Mouse (Mus musculus): ENCODE results near the gene AC161166.1.

The AC161166.1 gene

DNA sequence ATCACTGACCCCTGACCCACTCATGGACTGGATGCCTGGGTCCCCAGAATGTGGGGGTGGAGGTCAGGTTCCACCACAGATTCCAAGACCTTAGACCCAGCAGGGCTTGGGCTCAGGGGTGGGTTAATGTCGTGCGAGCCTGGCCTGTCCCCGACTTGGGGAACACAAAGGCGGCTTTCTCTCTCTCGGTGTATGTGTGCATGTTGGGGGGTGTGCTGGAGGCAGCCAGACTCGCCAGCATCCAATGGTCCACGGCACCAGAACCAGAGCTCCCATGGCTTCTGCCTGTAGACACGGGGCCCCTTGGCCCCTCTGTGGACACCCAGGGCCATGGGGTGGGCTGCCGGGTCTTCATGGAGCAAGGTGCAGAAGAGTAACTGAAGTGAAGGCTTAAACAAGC lies 26.8 kb downstream of the AC161166.1 start:
- peak in 1 of 2 experiments; percentile 23 for DNase-seq

DNA sequence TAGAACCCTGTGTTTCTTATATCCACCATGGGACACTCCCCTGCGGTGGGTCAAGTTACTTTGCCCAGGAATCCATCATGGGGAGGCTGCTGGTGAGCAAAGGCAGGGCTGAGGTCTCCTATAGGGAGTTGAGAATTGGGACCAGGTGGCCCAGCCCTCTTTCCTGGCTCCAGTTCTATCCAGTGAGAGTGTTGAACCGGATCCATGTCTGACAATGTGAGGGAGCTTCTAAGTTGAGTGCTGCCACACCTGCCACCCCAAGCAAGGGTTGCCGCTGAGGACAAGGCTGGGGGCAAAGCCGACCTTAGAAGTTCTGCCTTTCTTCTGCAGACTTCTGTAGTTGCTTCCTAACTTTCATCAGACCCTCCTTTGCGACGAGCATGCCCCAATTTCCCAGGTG lies 29.0 kb downstream of the AC161166.1 start:
- DNase-seq, result peak; percentile 45 to 48

DNA sequence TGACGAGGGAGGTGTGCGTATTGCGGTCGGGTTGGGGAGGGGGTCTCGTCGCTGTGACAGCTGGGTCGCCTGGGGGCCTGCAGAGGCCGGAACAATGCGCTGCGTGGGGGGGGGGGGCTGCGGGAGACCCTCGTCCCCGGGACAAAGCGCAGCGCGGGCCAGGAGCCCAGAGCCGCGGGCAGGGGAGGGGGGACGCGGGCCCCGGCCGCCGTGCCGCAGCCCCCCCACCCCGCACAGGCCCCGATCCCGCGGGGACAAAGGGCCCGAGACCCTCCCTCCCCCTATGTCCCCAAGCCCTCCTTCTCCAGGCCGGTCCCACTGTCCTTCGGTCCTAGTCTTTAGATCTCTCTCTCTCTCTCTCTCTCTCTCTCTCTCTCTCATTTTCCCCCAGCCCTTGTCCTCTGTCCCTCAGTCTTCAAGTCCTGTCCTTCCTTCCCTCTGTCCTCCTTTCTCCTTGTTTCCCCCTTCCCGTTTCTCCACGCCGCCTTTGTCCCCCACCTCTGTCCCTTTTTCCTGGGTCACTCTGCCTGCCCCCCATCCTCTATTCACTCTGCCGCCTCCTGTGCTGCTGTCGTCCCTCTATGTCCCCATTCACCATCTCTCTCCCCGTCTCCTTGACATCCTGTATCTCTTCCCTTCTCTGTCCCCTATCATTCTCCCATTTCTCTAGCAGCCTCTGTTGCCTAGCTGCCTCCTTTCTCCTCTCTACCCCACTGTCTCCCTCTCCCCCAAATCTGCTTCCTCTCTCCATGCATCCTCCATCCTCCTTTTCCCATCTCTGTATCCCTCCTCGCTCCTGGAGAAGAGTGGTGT lies 29.8 kb downstream of the AC161166.1 start:
- peak; percentile 28 to 44 for DNase-seq

DNA sequence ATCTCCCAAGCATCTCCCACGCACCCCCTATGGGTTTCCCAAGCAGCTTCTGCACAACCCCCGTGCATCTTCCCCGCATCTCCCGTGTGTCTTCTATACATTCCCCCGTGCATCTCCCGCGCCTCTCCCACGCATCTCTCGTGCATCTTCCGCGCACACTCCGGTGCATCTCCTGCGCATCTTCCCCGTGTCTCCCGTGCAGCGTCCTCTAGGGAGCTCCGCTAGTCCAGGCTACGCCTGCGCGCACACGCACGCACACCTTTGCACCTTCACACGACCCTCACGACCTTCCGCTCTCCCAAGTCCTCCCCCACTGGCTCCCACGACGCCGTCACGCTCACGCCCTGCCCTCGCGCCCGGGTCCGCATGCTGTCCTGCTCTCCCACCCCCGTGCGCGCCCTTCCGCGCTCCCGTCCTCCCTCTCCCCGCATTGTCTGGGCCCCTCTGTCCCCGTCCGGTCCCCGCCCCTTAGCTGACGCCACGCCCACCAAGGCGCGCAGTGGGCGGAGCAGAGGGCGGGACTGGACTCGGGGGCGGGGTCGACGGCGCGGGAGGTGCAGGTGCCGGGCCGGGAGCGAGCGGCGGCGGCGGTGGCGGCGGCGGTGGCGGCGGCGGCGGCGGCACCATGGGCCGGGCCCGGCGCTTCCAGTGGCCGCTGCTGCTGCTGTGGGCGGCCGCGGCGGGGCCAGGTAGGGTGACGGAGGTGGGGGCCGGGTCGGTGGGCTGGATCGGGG lies 30.6 kb downstream of the AC161166.1 start, which contains the start of gene Cadm4:
Cadm4 (plus strand) TSS at position 550 of the 734 bp plus-strand sequence.
- peak; percentile 96 to 98 for DNase-seq

DNA sequence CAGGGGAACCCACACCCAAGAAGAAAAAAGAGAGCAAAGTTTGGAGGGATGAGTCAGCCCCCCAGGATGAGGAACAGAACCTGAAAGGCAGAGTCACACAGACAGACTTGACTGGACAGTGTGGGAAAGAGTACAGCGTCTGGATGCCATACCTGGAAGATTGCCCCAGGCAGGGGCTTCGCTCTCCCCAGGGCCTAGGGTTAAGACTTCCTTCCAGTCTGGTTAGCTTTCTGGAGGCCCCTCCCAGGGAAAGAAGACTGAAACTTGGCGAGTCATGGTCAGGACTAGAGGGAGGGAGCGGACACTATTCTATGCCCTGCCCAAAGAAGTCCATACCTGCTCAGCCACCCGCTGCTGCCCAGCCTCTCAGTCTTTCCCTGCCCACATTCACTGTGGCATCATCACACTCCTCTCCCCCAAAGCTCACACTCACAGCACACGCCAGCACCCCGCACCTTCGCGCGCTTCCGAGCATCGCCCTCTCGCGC lies 31.2 kb downstream of the AC161166.1 start:
- DNase-seq, result no peak

DNA sequence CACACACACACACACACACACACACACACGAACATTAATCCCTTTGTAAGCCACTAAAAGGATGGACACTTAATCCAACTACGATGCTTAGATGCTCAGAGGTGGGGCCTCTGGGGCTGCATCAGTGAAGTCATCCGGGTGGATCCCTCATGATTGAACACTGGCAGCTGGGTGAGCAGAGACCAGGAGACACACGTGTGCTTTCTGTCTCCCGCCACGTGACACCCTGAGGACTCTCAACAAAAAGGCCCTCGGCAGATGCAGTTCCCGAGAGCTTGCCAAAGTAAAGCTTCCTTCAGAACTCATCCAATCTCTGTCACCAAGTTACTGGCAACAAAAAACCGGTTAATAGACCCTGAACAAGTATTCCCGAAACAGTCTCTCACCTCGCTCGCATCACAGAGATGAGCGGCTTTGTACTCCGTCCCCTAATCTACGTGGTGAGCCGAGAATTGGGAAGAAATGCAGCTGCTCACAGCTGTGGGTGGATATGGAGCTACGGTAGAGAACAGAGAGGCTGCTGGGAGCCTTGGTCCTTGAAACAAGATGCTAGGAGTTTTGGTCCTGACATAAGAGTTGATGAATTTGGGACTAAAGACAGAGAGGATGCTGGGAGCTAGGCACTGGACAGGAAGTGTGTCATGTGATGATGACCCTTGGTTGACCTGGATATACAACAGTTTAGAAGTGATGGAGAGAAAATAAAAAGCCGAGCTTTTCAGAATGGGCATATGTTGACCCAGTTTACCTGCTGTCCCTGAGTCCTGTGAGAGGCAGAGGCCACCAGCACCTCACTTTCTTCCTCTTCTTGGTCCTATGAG lies 31.9 kb downstream of the AC161166.1 start:
- peak; percentile 30 to 47 for DNase-seq

DNA sequence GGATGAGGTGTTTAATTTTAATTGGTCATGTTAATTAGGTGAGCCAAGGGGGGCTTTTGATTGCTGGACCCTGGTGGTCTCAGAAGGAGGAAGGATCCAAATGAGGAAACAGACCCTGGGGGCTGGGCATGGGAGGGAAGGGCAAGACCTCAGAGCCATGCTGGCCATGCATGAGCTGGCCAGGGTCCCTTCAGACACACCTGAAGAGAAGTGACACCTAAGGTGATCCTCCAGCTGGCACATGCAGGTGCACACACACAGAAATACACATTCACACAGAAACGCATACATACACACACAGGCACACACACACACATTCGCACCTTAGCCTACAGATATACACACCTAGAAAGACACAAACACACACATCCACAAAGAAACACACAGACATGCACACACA lies 32.6 kb downstream of the AC161166.1 start:
- DNase-seq, result no peak

DNA sequence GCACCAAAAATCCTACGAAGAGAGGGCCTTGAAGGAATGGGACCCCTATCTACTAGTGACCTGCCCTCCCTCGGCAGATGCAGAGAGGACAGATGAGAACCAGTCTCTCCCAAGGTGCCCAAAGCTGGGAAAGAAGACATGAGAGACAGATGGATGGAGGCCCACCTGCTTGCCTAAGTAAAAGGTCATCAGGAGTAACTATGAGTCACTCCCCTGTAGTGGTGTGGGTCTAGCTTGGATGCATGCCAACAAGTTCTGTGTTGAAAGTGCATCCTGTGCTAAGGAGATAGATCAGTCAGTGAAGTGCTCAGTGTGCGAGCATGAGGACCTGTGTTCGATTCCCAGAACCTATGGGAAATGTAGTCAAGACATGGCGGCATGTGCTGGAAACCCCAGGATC lies 33.3 kb downstream of the AC161166.1 start:
- DNase-seq, result peak; percentile 8 to 20

DNA sequence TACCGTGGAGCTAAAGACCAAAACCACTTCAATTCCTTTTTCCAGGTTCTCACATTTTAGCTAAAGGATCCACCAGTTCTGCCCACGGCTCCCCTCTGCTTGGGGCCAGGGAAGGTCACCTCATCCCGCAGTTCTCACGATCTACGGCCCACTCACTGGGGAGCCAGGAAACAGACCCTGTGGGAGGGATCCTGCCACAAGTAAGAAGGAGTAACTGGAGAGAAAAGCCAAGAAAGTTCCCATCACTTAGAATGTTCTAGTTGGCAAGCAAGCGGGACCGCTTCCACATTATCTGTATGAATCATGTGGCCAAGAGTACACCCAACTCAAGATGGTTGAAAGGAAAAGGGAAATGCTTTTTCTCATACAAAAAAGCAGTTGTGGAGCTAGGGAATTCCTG lies 35.4 kb downstream of the AC161166.1 start:
- no peak for DNase-seq

DNA sequence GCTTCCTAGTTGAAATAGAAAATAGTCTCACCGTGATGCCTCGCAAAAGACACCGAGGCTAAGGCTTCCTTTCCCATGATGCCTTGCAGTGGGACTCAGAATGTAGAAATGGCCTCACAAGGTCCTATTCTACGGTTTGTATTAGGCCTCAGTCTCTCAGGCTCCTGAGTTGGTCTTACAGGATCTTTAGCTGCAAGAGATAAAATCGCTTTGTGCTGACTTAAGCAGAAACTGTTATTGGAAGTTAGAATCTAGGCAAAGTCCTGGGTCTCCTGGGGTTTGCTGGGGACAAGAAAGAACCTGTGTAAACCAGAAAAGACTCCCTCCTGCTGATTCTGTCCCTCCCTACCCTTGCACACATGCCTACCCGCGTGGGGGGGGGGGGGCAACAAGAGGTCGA lies 35.9 kb downstream of the AC161166.1 start:
- no peak for DNase-seq

DNA sequence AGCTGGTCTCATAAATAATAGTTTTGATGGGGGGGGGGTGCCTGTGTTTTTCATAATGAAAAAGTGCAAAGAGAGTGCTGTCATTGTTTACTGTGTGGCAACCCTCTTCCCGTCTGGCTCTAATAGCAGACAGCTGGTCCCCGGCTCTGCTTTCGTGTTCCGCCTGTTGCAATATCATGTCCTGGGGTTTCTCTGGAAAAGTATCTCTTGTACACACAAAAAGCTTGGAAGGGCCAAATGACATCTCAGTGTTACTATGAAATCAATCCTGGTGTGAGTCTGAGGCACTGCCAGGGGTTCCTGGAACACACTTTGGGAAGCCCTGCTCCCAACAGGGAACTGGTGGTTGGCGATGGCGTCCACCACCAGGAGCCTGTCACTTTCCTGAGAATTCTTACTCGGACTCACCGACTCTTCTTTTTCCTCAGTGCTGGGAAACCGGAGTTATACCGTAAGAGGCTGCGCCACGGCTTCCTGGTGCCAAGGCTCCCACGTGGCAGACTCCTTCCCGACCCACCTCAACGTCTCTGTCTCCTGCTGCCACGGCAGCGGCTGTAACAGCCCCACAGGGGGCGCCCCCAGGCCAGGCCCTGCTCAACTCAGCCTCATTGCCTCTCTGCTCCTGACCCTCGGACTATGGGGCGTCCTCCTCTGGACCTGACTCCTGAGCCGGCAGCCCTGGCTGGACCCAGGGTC lies 37.3 kb downstream of the AC161166.1 start:
- DNase-seq, result peak; percentile 55 to 70

DNA sequence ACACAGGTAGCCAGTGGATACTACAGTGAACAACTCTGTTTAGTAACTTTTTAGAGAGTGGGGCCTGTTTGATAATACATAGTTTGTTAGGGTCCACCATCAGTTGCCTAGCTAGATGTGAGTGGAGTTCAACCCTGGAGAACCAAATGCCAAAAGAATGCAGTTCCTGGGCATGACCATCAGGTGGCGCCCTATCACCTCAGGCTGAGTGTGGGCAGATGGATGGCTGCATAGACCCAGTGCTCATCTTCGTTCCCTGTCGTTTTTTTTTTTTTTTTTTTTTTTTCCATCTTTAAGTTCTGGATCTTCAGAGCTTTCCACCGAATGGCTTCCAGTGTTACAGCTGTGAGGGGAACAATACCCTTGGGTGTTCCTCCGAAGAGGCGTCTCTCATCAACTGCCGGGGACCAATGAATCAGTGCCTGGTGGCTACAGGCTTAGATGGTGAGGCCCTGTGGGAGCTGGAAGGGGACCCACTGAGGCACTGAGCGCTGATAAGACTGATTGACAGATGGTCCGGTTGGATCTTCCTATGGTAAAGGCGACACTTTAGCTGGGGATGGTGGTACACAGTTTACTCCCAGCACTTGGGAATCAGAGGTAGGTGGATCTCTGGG lies 38.2 kb downstream of the AC161166.1 start:
- peak; percentile 86 to 89 for DNase-seq

DNA sequence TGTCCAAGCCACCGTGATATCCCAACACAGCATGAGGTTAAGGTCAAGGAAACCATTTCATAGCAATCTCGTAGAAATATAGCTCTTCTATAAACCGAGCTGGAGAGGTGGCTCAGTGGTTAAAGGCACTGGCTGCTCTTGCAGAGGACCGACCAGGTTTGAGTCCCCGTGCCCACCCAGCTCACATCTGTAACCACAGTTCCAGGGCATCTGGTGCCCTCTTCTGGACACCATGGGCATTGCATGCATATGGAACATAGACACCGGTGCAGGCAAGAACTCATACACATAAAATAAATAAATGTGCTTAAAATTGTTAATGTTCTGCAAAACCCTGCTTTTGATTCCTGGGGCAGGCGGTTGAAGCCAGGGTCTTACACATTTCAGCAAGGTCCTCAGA lies 39.3 kb downstream of the AC161166.1 start:
- DNase-seq, result peak in 1 of 2 experiments; percentile 64

DNA sequence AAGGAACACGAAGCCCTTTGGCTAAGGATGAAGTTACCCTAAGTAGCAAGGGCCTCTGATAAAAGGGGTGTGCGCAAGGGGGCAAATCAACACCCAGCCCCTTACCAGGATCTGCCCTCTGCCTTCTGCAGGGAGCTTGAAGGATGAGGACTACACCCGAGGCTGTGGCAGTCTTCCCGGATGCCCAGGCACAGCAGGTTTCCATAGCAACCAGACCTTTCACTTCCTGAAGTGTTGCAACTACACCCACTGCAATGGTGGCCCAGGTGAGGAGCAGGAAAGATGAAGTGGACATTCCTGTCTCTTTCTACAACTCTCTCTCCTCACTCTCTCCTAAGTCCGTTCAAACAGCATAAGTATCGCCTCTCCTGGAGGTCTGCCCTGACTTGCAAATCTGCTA lies 39.8 kb downstream of the AC161166.1 start:
- DNase-seq, result no peak

DNA sequence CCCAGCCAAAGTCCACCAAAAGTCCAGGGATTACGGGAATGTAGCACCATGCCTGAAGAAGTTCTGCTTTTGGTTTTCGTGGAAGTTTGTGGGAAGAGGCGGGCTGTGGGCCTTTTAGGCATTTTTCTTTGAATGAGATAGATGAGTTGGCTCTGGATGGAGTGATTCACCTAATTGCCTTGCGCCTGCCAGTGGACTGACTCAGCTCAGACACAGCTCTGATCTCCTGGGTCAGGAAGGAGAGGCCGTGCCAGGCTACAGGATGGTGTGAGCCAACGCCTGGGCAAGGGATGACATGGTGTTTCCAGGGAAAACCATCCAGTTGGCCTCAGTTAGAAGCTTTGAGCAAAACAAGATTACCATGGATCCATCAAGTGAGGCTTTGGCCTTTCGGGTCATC lies 41.9 kb downstream of the AC161166.1 start:
- DNase-seq, result peak; percentile 71 to 85

DNA sequence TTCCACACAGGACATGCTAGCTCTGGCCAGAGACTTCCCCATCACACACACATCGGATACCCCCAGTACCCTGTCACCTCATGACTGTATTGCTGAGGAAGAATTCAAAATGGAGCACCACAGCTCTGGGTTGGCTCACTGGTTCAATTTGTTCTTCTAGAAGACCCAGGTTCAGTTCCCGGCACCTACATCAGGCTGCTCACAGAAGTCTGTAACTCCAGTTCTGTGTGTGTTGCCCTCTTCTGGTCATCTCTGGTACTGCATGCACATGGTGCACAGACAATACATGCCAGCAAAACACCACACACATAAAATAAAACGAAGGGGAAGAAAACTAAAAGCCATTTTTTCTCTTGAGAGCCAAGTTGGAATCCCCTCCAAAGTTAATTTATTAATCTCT lies 43.1 kb downstream of the AC161166.1 start:
- DNase-seq, result peak in 1 of 2 experiments; percentile 36

DNA sequence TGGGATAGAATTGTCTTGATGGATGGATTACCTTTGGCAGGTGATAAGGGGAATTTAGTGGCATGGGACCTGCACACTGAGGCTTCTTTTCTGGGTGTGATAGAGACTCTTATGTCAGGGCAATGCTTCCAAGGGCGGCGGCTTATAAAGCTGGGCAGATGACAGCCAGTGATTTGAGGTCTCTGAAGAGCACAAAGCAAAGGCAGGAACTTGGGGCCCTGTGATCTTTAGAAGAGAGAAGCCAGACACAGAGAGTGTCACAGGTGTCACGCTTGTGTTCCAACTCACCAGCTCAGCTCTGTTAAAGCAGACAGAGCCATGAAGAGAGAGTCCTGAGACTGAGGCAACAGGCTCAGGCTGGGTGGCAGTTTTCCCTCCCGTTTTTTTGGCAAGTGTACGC lies 44.4 kb downstream of the AC161166.1 start:
- DNase-seq, result no peak

DNA sequence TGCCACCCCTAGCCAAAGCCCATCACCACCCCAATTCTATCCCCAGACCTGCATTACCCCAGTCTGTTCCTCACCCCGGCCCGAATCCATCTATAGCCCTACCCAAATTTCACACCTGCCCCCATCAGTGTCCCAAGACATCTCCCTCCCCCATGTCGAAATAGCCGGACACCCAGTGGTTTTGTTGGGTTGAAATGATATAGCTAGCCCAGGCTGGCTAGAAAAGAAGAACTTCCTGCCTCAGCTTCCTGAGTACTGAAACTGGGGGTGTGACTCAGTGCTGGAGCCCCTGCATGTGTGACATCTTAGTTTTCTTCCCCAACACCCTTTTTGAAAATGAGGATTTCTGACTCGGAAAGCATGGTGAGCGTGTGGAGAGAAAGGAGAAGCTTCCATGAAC lies 45.4 kb downstream of the AC161166.1 start:
- no peak for DNase-seq

DNA sequence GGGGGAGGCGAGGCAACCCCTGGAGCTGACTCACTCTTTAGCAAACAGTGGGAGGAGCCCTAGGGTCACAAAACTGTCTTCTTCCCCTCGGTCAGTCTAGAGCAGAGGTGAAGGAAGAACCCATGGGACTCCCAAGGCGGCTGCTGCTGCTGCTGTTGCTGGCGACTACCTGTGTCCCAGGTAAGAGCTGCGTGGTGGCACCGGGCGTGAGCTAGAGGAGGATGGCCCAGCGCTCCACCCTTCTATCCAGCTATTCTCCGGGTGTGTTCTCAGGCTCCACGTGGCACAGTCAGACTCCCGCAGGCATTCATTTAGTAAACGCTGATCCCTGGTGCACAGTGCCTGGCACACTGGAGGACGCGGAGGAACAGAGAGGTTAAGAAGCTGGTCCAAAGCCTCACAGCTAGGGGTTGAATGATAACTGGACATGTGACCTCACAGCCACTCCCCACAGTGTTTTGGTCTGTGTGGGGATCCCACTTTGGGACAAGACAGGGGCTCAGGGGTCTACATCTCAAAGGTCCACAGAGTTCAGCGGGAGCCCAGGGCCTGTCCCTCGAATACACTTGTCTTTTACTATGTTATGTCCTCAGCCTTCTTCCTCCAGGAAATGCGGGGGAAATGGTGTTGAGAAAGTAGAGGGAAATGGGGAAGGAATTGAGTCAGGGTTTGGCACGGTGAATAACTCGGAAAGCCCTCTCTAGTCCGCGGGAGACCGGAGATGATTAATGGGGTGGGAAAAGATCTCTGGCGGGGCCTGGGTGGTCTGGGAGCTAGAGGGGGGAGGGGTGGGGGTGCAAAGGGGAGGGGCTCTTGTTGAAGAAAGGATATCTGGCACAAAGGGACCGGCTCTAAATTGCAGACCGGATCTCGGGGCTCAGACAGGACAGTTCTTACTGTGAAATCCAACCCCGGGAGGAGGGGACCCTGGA lies 49.6 kb downstream of the AC161166.1 start, which contains the start of gene Plaur:
Plaur (plus strand) TSS at position 97 of the 932 bp plus-strand sequence.
- DNase-seq, result no peak

DNA sequence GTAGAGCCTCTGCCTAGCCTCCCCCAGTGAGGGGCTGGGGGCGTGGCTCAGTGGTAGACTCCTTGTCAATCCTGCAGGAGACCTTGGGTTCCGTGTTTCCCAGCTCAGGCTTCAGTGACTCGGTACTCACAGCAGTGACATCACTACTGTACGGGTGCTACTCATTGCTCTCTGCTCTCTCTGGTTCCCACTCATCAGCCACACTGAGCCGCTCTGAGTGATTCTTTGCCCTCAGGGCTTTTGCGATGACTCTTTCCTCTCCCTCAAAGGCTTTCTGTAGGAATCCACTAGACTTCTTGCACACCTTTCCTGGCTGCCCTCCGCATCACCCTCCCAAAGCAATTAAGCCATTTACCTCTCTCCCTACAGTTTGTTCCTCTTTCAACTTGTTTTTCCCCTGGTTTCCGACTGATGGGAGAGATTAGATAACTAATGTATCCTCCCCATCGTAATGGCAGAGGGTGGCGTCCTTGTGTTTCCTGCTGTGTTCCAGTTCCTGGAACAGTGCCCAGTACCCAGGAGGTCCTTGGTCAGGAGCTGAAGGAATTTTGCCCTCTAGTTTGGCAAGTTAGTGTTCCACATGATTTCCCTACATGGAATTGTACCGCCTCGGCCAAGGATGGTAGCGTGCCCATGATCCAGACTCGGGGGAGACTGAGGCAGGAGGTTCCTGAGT lies 50.7 kb downstream of the AC161166.1 start:
- DNase-seq, result no peak
